Mouse (Mus musculus): Measurements from ENCODE around the gene Tspan31. TPM values are rescaled to one million over a fixed set of nuclear protein-coding genes. Genes with fewer than 3 reads are reported as not detected.
A peak's percentile ranks its signal among the peaks of the same experiment; 100 is the strongest.

Gene Tspan31
- polyA plus RNA-seq, 1 experiment from 2014 or later = 141 TPM

GRCm38 (mm10) chr10:127049395-127050118 lies 20.5 kb downstream of the Tspan31 start:
- 3% methylated on average over 29 of the region's 29 CpGs for WGBS
- Histone ChIP-seq H3K4me1 (ENCODE audit: control insufficient read depth, insufficient read depth, low read length) (0 out of 2 replicates have a peak, but pooled peaks cover 7% of the 10 kb centered on the region), H3K27me3 (ENCODE audit: control insufficient read depth, insufficient read depth, low read length) (peaks cover 32% of the 10 kb centered on the region)

GRCm38 (mm10) chr10:127048608-127049394 lies 21.3 kb downstream of the Tspan31 start:
- Histone ChIP-seq H3K4me1 (ENCODE audit: control insufficient read depth, insufficient read depth, low read length) (0 out of 2 replicates have a peak, but pooled peaks cover 7% of the 10 kb centered on the region), H3K36me3 (ENCODE audit: control insufficient read depth, insufficient read depth, low read length) (peaks cover 2% of the 10 kb centered on the region; the same call in 1 of the 2 replicates), H3K9me3 (ENCODE audit: control insufficient read depth, low read depth, low read length) (no peaks in the 10 kb centered on the region), H3K9ac (replicated peaks; ENCODE audit: low read depth, low read length) (no peak overlapping the region), H3K27me3 (ENCODE audit: control insufficient read depth, insufficient read depth, low read length) (peaks cover 32% of the 10 kb centered on the region), H3K4me3 (ENCODE audit: low read depth, low read length) (0 out of 2 replicates have a peak overlapping the region, but pooled peaks have one; percentile 12), H3K4me2 (replicated peaks; ENCODE audit: low read depth, low read length) (peak overlapping the region; percentile 33), H3K27ac (ENCODE audit: low read length) (no peak overlapping the region)
- ATAC-seq (ENCODE audit: insufficient number of reproducible peaks, insufficient read depth, low FRiP score, low read depth) = no peak
- 4% methylated on average over 35 of the region's 35 CpGs for WGBS

More at GRCm38 (mm10) chr10:127049395-127050118, 20.5 kb downstream of the Tspan31 start:
- 0 out of 2 replicates have a peak overlapping the region, but pooled peaks have one; percentile 12 for H3K4me3 ChIP-seq (ENCODE audit: low read depth, low read length)
- H3K4me2 ChIP-seq (replicated peaks; ENCODE audit: low read depth, low read length) = peak overlapping the region; percentile 33
- peaks cover under 1% of the 10 kb centered on the region; the same call in 1 of the 2 replicates for H3K36me3 ChIP-seq (ENCODE audit: control insufficient read depth, insufficient read depth, low read length)
- no peak overlapping the region for H3K27ac ChIP-seq (ENCODE audit: low read length)
- no peak overlapping the region for H3K9ac ChIP-seq (replicated peaks; ENCODE audit: low read depth, low read length)
- H3K9me3 ChIP-seq (ENCODE audit: control insufficient read depth, low read depth, low read length) = no peaks in the 10 kb centered on the region
- ATAC-seq (ENCODE audit: insufficient number of reproducible peaks, insufficient read depth, low FRiP score, low read depth) = no peak

GRCm38 (mm10) chr10:127047954-127048353 lies 22.1 kb downstream of the Tspan31 start, which contains the start of gene Cyp27b1:
Gene Cyp27b1, plus strand, starts transcription at chr10:127048250.
- Histone ChIP-seq H3K27ac (ENCODE audit: low read length) (no peak within 1 kb of the TSS), H3K9ac (replicated peaks; ENCODE audit: low read depth, low read length) (no peak within 1 kb of the TSS), H3K4me1 (ENCODE audit: control insufficient read depth, insufficient read depth, low read length) (peaks cover 8% of the 10 kb centered on the region), H3K27me3 (ENCODE audit: control insufficient read depth, insufficient read depth, low read length) (peaks cover 32% of the 10 kb centered on the region), H3K36me3 (ENCODE audit: control insufficient read depth, insufficient read depth, low read length) (peaks cover 2% of the 10 kb centered on the region; the same call in 1 of the 2 replicates), H3K4me3 (ENCODE audit: low read depth, low read length) (0 out of 2 replicates have a peak within 1 kb of the TSS, but pooled peaks have one; percentile 12), H3K9me3 (ENCODE audit: control insufficient read depth, low read depth, low read length) (no peaks in the 10 kb centered on the region), H3K4me2 (replicated peaks; ENCODE audit: low read depth, low read length) (peak within 1 kb of the TSS; percentile 33)
- ATAC-seq (ENCODE audit: insufficient number of reproducible peaks, insufficient read depth, low FRiP score, low read depth) = no peak
- WGBS = 32% methylated on average over 5 of the region's 5 CpGs

GRCm38 (mm10) chr10:127043187-127043586 lies 26.9 kb downstream of the Tspan31 start:
- Histone ChIP-seq H3K36me3 (ENCODE audit: control insufficient read depth, insufficient read depth, low read length) (peaks cover 2% of the 10 kb centered on the region; the same call in 1 of the 2 replicates), H3K4me1 (ENCODE audit: control insufficient read depth, insufficient read depth, low read length) (peaks cover 5% of the 10 kb centered on the region), H3K27me3 (ENCODE audit: control insufficient read depth, insufficient read depth, low read length) (peaks cover 6% of the 10 kb centered on the region), H3K27ac (ENCODE audit: low read length) (no peak overlapping the region), H3K9me3 (ENCODE audit: control insufficient read depth, low read depth, low read length) (no peaks in the 10 kb centered on the region), H3K4me3 (ENCODE audit: low read depth, low read length) (no peak overlapping the region), H3K9ac (replicated peaks; ENCODE audit: low read depth, low read length) (no peak overlapping the region), H3K4me2 (replicated peaks; ENCODE audit: low read depth, low read length) (no peak overlapping the region)
- ATAC-seq (ENCODE audit: insufficient number of reproducible peaks, insufficient read depth, low FRiP score, low read depth) = no peak
- 87% methylated on average over 6 of the region's 6 CpGs for WGBS

- ATAC-seq (ENCODE audit: insufficient number of reproducible peaks, insufficient read depth, low FRiP score, low read depth) = no peak; the same call in 1 of the 2 replicates
- Histone ChIP-seq H3K4me3 (ENCODE audit: low read depth, low read length) (peak overlapping the region; percentile 72), H3K9ac (replicated peaks; ENCODE audit: low read depth, low read length) (peak overlapping the region; percentile 60; the same call in 1 of the 2 replicates), H3K9me3 (ENCODE audit: control insufficient read depth, low read depth, low read length) (no peaks in the 10 kb centered on the region), H3K4me1 (ENCODE audit: control insufficient read depth, insufficient read depth, low read length) (peaks cover 5% of the 10 kb centered on the region), H3K4me2 (replicated peaks; ENCODE audit: low read depth, low read length) (peak overlapping the region; percentile 99), H3K27ac (ENCODE audit: low read length) (no peak overlapping the region; the same call in 1 of the 2 replicates), H3K27me3 (ENCODE audit: control insufficient read depth, insufficient read depth, low read length) (peaks cover under 1% of the 10 kb centered on the region; the same call in 1 of the 2 replicates), H3K36me3 (ENCODE audit: control insufficient read depth, insufficient read depth, low read length) (peaks cover 2% of the 10 kb centered on the region; the same call in 1 of the 2 replicates)
- 13% methylated on average over 5 of the region's 5 CpGs for whole genome bisulfite sequencing
Measured at GRCm38 (mm10) chr10:127042468-127043115, 27.5 kb downstream of the Tspan31 start.

GRCm38 (mm10) chr10:127041774-127042338 lies 28.2 kb downstream of the Tspan31 start:
- peak overlapping the region; percentile 52 for H3K27ac ChIP-seq (ENCODE audit: low read length)
- under 1% methylated on average over 44 of the region's 44 CpGs for WGBS
- H3K27me3 ChIP-seq (ENCODE audit: control insufficient read depth, insufficient read depth, low read length) = no peaks in the 10 kb centered on the region
- H3K4me3 ChIP-seq (ENCODE audit: low read depth, low read length) = peak overlapping the region; percentile 72
- peak overlapping the region; percentile 60 for H3K9ac ChIP-seq (replicated peaks; ENCODE audit: low read depth, low read length)
- peak overlapping the region; percentile 99 for H3K4me2 ChIP-seq (replicated peaks; ENCODE audit: low read depth, low read length)
- H3K4me1 ChIP-seq (ENCODE audit: control insufficient read depth, insufficient read depth, low read length) = peaks cover 5% of the 10 kb centered on the region
- ATAC-seq (ENCODE audit: insufficient number of reproducible peaks, insufficient read depth, low FRiP score, low read depth) = peak; percentile 83
- no peaks in the 10 kb centered on the region for H3K9me3 ChIP-seq (ENCODE audit: control insufficient read depth, low read depth, low read length)
- peaks cover 2% of the 10 kb centered on the region; the same call in 1 of the 2 replicates for H3K36me3 ChIP-seq (ENCODE audit: control insufficient read depth, insufficient read depth, low read length)

- under 1% methylated on average over 28 of the region's 28 CpGs for WGBS
- H3K9ac ChIP-seq (replicated peaks; ENCODE audit: low read depth, low read length) = peak within 1 kb of the TSS; percentile 60
Measured at GRCm38 (mm10) chr10:127041274-127041766, 28.7 kb downstream of the Tspan31 start, which contains the start of the genes Mettl1 and Eef1akmt3. Gene Mettl1, plus strand, starts transcription at chr10:127041414. Gene Eef1akmt3, minus strand, starts transcription at chr10:127041513.

More at GRCm38 (mm10) chr10:127041274-127041766, 28.7 kb downstream of the Tspan31 start, which contains the start of the genes Mettl1 and Eef1akmt3:
- Histone ChIP-seq H3K4me1 (ENCODE audit: control insufficient read depth, insufficient read depth, low read length) (peaks cover 5% of the 10 kb centered on the region), H3K27me3 (ENCODE audit: control insufficient read depth, insufficient read depth, low read length) (no peaks in the 10 kb centered on the region), H3K4me3 (ENCODE audit: low read depth, low read length) (peak within 1 kb of the TSS; percentile 72), H3K4me2 (replicated peaks; ENCODE audit: low read depth, low read length) (peak within 1 kb of the TSS; percentile 99), H3K27ac (ENCODE audit: low read length) (peak within 1 kb of the TSS; percentile 52), H3K36me3 (ENCODE audit: control insufficient read depth, insufficient read depth, low read length) (peaks cover 2% of the 10 kb centered on the region; the same call in 1 of the 2 replicates), H3K9me3 (ENCODE audit: control insufficient read depth, low read depth, low read length) (no peaks in the 10 kb centered on the region)
- peak; percentile 60; the same call in 1 of the 2 replicates for ATAC-seq (ENCODE audit: insufficient number of reproducible peaks, insufficient read depth, low FRiP score, low read depth)
